Mouse (Mus musculus) spleen, embryonic (tissue): ENCODE measurements around the gene Ppp1r11.
"Not testable (repeated sequence)": the region's sequence is repeated elsewhere in the genome, so short reads cannot be mapped to it uniquely, and the experiment has no call there.

Experiments used
- CTCF ChIA-PET: fragments of 350-600 bp; sonication (Branson Sonifier 250); formaldehyde crosslinking; loops from one replicate; lab custom pipeline; 2022; lab: Charles Lee

Gene Ppp1r11

DNA sequence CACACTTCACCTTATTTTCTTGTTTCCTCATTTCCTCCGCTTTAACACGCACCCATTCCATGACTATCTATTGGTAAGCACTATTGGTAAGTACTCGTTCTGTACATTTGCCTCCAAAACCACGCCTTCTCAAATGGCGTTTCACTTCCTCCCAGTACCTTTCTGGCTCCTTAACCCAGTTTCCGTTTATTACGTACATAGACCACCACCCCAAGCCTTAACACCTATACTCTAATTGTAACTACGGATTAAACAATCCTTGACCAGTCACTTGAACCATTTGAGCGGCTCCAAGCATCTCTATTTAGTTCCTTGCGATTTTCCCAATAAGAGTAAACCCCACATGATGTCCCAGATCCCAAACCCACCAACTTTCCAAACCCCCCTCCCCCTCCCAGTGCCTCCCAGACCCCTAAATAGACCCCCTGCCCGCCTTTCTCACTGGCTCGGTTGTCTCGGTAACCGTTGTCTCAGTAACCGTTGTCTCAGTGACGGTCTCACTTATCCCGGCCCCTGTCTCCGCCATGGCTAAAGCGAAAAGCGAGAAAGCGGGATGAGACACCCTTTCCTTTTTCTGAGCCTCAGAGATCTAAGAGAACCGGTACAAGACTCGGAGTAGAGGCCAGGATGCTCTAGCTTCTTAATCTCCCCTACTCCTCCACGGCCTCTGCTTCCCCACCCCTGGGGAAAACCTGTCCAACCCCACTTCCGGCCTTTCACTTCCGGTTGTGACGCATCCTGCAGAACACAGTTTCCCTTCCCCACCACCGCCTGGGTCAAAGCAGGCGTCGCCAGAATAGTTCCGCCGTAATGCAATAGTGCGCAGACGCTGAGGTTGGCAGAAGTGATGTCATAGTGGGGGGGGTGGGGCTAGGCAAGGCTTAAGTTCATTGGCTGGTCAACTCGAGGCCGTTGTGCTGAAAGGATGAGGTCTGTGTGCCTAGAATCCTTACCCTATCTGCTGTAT is at the start of gene Ppp1r11:
Gene Ppp1r11 (minus strand): TSS at position 761 of the 967 bp plus-strand sequence.
- CTCF ChIA-PET: interaction anchor here (0.6 kb wide), 1 partner anchor 15 kb away, joined by 14 read pairs; no protein-coding TSS in a partner anchor

DNA sequence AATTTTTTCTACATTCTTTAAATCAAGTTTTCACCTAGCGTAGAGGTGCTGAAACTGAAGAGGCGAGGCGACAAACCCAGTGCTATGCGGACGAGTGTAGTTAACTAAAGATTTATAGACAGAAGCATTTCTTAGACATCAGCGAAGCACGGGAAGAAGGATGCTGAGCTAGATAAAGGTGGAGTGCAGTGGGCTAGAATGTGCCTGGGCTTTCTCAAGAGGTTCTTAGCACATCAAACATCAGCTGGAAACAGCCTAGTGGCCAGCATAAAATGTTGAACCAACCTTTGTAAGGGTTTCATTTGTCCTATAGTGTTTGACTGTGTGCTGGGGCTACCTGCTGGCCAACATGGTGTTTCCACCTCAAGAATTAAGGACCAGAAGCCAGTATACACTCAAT is 49.3 kb upstream of the Ppp1r11 start, which contains the start of gene Zfp57:
Gene Zfp57 (plus strand): TSS at position 301 of the 400 bp plus-strand sequence.
- CTCF ChIA-PET: no interaction called here

DNA sequence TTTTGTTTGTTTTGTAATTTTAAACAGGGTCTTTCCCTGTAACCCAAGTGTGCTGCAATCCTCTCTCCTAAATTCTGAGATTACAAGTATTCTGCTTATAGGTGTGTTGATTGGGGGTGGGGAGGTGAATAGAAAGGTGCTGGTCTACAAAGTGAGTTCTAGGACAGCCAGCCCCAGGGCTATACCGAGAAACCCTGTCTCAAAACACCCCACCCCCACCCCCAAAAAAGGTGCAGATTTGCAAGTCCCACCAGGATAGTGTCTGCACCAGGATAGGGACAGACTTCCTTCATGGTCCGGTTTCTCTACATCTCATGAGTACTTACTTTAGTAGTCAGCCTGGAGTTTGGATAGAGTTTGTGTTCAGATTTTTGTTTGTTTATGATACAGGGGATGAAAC is 46.9 kb upstream of the Ppp1r11 start:
- CTCF ChIA-PET: no interaction called here

DNA sequence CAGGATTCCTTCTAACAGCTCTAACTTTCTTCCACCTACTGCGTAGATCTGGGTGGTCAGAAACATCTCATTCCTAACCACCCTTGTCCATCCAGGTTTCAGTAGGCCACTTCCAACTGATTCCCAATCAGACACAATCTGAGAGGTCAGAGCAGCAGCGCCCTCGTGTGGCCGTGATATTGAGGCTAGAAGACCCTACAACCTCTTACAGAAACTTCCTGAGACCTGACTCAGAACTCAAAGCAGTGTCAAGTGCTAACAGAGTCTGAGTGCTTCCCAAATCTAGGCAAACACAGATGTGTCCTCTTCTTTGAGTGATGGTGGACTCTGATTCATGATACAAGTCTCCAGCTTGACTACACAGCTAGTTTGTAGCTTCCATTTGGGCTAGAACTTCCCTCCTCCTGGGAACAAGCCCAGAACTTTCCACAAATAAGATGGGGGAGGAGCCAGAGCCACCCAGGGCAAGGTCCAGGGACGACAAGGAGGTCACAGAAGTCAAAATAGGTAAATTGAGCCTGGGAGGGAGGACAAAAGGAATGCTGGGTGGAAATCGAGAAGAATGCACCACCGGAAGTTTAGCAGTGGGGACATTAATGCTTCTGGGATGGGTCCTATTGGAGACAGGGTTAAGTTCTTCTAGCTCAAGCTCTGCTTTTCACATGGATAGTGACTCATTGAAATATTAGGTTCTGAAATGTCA is 45.6 kb upstream of the Ppp1r11 start:
- CTCF ChIA-PET: no interaction called here

- CTCF ChIA-PET: no interaction called here
These were observed 43.9 kb upstream of the Ppp1r11 start for GRCm38 (mm10) chr17:36995448-36995847.

- CTCF ChIA-PET: no interaction called here
These were observed 43.0 kb upstream of the Ppp1r11 start for GRCm38 (mm10) chr17:36994528-36994927.

DNA sequence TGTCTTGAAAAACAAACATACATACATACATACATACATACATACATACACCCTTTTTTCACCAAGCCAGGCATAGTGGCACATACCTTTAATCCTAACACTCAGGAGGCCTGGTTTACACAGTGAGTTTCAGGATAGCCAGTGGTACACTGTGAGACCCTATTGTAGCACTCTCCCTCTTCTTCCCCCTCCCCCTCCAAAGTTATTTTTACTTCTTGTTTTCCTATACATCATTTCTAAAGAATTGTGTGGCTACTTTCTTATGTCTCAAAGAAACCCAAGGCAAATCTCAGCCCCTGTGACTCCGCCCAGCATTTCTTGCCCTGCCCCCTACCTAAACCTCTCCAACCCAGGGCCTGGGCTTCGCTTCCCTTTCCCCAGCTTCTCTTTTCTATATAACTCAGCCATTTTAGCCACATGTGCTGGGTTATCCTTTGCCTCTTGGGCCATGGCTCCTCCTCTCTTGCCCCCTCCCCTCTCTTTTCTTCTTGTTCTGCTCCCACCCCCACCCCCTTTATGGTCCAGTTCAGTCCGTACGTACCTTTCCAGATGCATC is 42.3 kb upstream of the Ppp1r11 start:
- CTCF ChIA-PET: interaction anchor here (0.8 kb wide), 1 partner anchor 14 kb away, joined by 4 read pairs; no protein-coding TSS in a partner anchor

- CTCF ChIA-PET: no interaction called here
These were observed 41.0 kb upstream of the Ppp1r11 start for GRCm38 (mm10) chr17:36992336-36993104.

GRCm38 (mm10) chr17:36990630-36991029 is 39.1 kb upstream of the Ppp1r11 start:
- CTCF ChIA-PET: not testable (repeated sequence)

GRCm38 (mm10) chr17:36989437-36989836 is 37.9 kb upstream of the Ppp1r11 start, which contains the start of gene H2-M5:
TSS of gene H2-M5 (minus strand) at chr17:36989537.
- CTCF ChIA-PET: interaction anchor here (0.5 kb wide), 1 partner anchor 40 kb away, joined by 4 read pairs; no protein-coding TSS in a partner anchor

DNA sequence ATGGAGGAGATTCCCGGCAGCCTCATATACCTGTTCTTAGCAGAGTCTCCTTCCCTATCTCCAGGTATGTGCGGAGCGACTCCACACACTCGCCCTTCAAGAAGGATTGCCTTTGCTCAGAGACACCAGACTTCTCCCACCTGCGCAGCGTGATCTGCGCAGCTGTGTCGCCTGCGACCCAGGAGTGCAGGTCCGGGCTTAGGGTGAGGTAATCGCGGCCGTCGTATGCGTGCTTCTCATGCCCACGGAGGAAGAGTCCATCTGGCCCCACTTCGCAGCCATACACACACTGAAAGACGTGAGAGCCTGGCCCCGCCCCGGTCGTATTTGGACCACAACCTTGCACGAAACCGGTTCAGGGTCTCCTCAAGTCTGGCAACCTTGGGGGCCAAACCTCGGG is 36.9 kb upstream of the Ppp1r11 start:
- CTCF ChIA-PET: no interaction called here

DNA sequence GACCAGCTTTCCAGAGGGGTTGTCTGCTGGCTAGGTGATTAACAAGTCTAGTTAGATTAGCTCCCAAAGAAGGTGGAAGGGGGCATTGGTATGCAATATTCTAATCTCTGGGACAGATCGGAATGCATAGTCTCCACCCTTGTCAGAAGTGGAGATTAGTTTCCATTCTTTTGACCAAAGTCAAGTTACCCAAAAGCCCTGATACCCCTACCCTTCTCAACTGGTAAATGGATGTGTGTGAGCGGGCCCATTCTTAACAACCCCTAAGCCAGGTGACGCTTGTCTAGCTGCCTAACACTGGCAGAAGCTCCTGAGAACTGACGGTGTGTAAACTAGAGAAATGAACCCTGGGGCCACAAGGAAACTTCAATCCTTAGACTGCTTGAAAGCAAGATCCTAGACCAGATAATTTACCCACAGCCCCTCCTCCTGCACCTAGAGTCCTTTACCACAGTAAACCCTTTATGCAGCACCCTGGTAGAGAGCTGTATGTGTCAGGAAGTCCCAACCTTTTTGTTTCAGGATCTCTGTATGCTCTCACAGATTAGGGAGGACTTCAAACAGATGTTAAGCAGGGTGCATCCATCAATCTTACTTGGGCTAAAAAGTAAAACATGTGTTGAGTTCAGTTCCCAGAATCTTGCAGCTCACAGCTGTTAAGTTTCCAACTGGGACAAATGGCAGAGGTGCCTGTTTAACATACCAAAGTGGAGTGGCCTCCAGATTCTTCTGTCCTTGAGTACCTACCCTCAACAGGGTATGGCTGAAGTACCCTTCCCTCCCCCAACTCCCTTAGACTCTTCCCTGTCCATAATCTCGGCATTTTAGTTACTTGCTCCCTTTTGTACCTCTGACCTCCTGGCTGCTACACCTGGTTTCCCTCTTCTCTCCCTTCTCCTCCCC is 31.0 kb upstream of the Ppp1r11 start:
- CTCF ChIA-PET: no interaction called here

DNA sequence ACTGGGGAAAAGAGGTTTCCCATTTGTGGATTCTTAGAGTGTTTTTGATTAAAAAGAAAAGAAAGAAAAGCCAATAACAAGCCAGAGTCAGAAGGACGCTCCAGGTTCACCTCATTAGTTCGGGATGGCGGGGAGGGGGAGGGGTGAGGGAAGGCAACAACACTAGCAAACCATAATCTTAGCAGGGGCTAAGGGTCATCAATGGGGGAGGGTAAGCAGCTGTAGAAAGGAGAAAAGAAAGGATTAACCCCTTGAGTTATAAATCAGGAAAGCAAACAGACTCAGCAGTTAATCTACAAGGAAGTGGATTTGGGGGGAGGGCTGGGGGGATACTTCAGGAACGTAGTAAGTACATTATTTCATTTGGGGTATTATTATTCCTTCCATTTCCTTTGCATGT is 30.3 kb upstream of the Ppp1r11 start:
- CTCF ChIA-PET: no interaction called here

GRCm38 (mm10) chr17:36981221-36981813 is 29.8 kb upstream of the Ppp1r11 start, which contains the start of gene 2410137M14Rik:
TSS of gene 2410137M14Rik (minus strand) at chr17:36981237.
- CTCF ChIA-PET: no interaction called here

- CTCF ChIA-PET: no interaction called here
These were observed 21.8 kb upstream of the Ppp1r11 start for GRCm38 (mm10) chr17:36973271-36973787.

DNA sequence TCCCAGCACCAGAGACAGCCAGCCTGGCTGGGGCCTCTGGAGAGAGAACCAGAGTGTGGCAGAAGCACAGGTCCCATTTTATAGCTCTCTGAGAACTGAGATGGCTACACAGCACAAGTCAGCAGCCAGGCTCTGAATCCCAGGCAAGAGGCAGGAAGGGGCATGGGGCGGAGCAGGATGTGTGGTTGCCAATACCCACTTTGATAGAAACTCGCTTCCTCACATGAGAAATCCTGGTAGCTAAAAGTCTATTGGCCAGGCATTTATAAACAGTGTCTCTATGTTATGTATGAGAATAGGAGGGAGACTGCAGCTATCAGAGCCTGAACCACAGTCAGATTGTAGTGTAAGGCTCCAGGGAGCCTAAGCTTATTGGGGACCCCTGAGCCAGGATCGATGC is 21.2 kb upstream of the Ppp1r11 start:
- CTCF ChIA-PET: no interaction called here

DNA sequence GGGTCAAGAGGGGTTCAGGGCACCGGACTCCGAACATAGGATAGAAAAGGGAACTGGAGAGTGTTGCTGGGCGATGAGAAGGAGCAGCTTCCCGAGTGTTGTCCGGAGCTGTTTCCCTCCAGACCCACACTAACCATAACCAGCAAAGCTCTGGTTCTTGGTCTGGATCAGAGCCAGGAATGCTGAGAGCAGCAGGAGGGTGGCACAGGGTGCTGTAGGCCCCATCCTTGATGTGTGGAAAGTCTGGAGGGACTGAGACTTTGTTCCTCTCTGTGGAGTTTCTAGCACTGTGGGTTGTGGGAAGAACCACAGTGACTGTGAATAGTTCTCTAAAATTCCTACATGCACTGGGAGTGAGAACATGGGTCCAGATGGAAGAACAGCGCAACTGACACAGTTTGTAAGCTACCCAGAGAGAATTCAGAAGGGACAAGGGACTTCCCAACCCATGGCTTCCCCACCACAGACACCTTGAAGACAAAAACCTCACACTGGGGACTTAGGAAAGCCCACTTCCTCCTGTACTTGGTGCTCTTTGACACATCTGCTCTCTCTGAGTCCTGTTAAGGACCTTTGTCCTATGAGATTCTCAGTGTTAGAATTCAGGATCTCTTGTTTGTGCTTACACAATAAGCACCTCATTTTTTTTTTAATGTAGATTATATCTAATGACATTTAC is 19.8 kb upstream of the Ppp1r11 start:
- CTCF ChIA-PET: interaction anchor here (0.5 kb wide), 1 partner anchor 54 kb away, joined by 6 read pairs; no protein-coding TSS in a partner anchor

- CTCF ChIA-PET: no interaction called here
These were observed 18.9 kb upstream of the Ppp1r11 start for GRCm38 (mm10) chr17:36970316-36970890.
